Comparison of ENCODE assay signal across 11 mouse cellular contexts in genomic region chr15:13068213-13068516, GRCm38 (mm10).
DNase-seq lines count a peak whose midpoint lies in the region; ATAC-seq and TF ChIP-seq lines count a peak whose summit lies in the region.
"Had no signal": no experiment of that assay in that cellular context is flagged by ENCODE, and none has a peak within 500 bp of the region (broad histone marks: within the 10 kb centered on the region; RNA-seq: fewer than 3 reads in every experiment).

No protein-coding gene starts in this region.

- no peaks in the 10 kb centered on the region for H3K79me2 ChIP-seq in CH12.LX (replicated peaks; ENCODE audit: control insufficient read depth, extremely low read depth, insufficient read depth, poor library complexity, severe bottlenecking)

- H3K4me2 ChIP-seq in hindbrain, embryonic 12.5 days (replicated peaks), result peak overlapping the region; percentile 34
- no peak overlapping the region for H3K4me2 ChIP-seq in hindbrain, embryonic 11.5 days (replicated peaks; ENCODE audit: low read depth, low read length)
- peak overlapping the region; percentile 82; the same call in 1 of the 2 replicates for H3K4me2 ChIP-seq in CH12.LX (ENCODE audit: insufficient read depth, low read depth, poor library complexity, severe bottlenecking)
- H3K4me2 ChIP-seq in embryonic facial prominence, embryonic 14.5 days (ENCODE audit: low read depth, low read length), result peak overlapping the region; percentile 56; the same call in 1 of the 2 replicates
- H3K4me2 ChIP-seq in lung, postnatal 0 days (replicated peaks; ENCODE audit: low read depth, low read length), result no peak overlapping the region

- no peaks in the 10 kb centered on the region for H3K27me3 ChIP-seq in hindbrain, embryonic 12.5 days
- H3K27me3 ChIP-seq in hindbrain, embryonic 11.5 days (ENCODE audit: control insufficient read depth, insufficient read depth, low read length), result no peaks in the 10 kb centered on the region
- H3K27me3 ChIP-seq in CH12.LX (replicated peaks), result no peaks in the 10 kb centered on the region
- no peaks in the 10 kb centered on the region for H3K27me3 ChIP-seq in embryonic facial prominence, embryonic 14.5 days (replicated peaks; ENCODE audit: control insufficient read depth, insufficient read depth, low read length)
- H3K27me3 ChIP-seq in limb, embryonic 10.5 days (ENCODE audit: low read depth, poor library complexity, severe bottlenecking), result no peaks in the 10 kb centered on the region; the same call in 1 of the 2 replicates
- H3K27me3 ChIP-seq in lung, postnatal 0 days (replicated peaks; ENCODE audit: insufficient read depth, low read length), result no peaks in the 10 kb centered on the region

- no peak for TF ChIP-seq POLR2A in CH12.LX (IDR thresholded peaks at IDR 0.05; ENCODE audit: low read depth, low read length)

- TF ChIP-seq EP300 in CH12.LX (IDR thresholded peaks at IDR 0.05; ENCODE audit: low read length), result no peak
- TF ChIP-seq EP300 in lung, postnatal 0 days (IDR thresholded peaks at IDR 0.05), result no peak

- peaks cover 8% of the 10 kb centered on the region; the same call in 1 of the 2 replicates for H3K4me1 ChIP-seq in hindbrain, embryonic 12.5 days
- no peaks in the 10 kb centered on the region for H3K4me1 ChIP-seq in hindbrain, embryonic 11.5 days (replicated peaks; ENCODE audit: control insufficient read depth, insufficient read depth, low read length)
- peaks cover 11 to 51% of the 10 kb centered on the region in 2 experiments for H3K4me1 ChIP-seq in CH12.LX (ENCODE audit: control insufficient read depth in 1 of 2, insufficient read depth in 2 of 2)
- H3K4me1 ChIP-seq in embryonic facial prominence, embryonic 14.5 days (ENCODE audit: control insufficient read depth, insufficient read depth, low read length), result 0 out of 2 replicates have a peak, but pooled peaks cover 4% of the 10 kb centered on the region
- peaks cover 30% of the 10 kb centered on the region for H3K4me1 ChIP-seq in limb, embryonic 10.5 days
- no peaks in the 10 kb centered on the region for H3K4me1 ChIP-seq in lung, postnatal 0 days (ENCODE audit: insufficient read depth, low read depth, low read length)

- TF ChIP-seq CTCF in CH12.LX (conservative IDR thresholded peaks at IDR 0.05 in 1 of 2, IDR thresholded peaks at IDR 0.05 in 1 of 2; ENCODE audit: low read depth in 2 of 2, low read length in 2 of 2), result no peak
- no peak for TF ChIP-seq CTCF in lung, postnatal 0 days (IDR thresholded peaks at IDR 0.05)

- in situ Hi-C loops in CH12.LX (cut with MboI; ENCODE audit: low pct_ligation_motif_present, low pct_unique_long_range_greater_than_20kb, low sequenced_read_pairs), result no loop called here

- ATAC-seq in hindbrain, embryonic 12.5 days (ENCODE audit: low FRiP score), result no peak
- ATAC-seq in hindbrain, embryonic 11.5 days (ENCODE audit: low FRiP score), result no peak
- ATAC-seq in embryonic facial prominence, embryonic 14.5 days (ENCODE audit: low read depth), result no peak
- no peak for ATAC-seq in lung, postnatal 0 days

- no peaks in the 10 kb centered on the region for H3K36me3 ChIP-seq in hindbrain, embryonic 12.5 days
- no peaks in the 10 kb centered on the region for H3K36me3 ChIP-seq in hindbrain, embryonic 11.5 days (ENCODE audit: control insufficient read depth, insufficient read depth, low read length)
- no peaks in the 10 kb centered on the region for H3K36me3 ChIP-seq in CH12.LX (replicated peaks in 1 of 2; ENCODE audit: control insufficient read depth in 1 of 2, insufficient read depth in 1 of 2, low read length in 1 of 2)
- H3K36me3 ChIP-seq in embryonic facial prominence, embryonic 14.5 days (ENCODE audit: control insufficient read depth, insufficient read depth, low read length), result no peaks in the 10 kb centered on the region
- no peaks in the 10 kb centered on the region for H3K36me3 ChIP-seq in limb, embryonic 10.5 days
- no peaks in the 10 kb centered on the region for H3K36me3 ChIP-seq in lung, postnatal 0 days (ENCODE audit: insufficient read depth, low read length)

- H3K4me3 ChIP-seq in hindbrain, embryonic 12.5 days, result no peak overlapping the region
- no peak overlapping the region for H3K4me3 ChIP-seq in hindbrain, embryonic 11.5 days (ENCODE audit: low read depth, low read length)
- H3K4me3 ChIP-seq in CH12.LX (replicated peaks in 1 of 3; ENCODE audit: low read depth in 2 of 3, low read length in 2 of 3, poor library complexity in 1 of 3), result no peak overlapping the region
- H3K4me3 ChIP-seq in embryonic facial prominence, embryonic 14.5 days (ENCODE audit: low read depth, low read length), result no peak overlapping the region
- peak overlapping the region; percentile 44; the same call in 1 of the 2 replicates for H3K4me3 ChIP-seq in limb, embryonic 10.5 days
- no peak overlapping the region for H3K4me3 ChIP-seq in lung, postnatal 0 days (ENCODE audit: low read depth, low read length)
- H3K4me3 ChIP-seq: myocyte had no signal

- no peaks in the 10 kb centered on the region for H3K9me3 ChIP-seq in hindbrain, embryonic 12.5 days (replicated peaks)
- no peaks in the 10 kb centered on the region for H3K9me3 ChIP-seq in hindbrain, embryonic 11.5 days (ENCODE audit: control insufficient read depth, low read length)
- H3K9me3 ChIP-seq in CH12.LX (replicated peaks; ENCODE audit: low read length), result no peaks in the 10 kb centered on the region
- no peaks in the 10 kb centered on the region for H3K9me3 ChIP-seq in embryonic facial prominence, embryonic 14.5 days (ENCODE audit: control insufficient read depth, low read length)
- no peaks in the 10 kb centered on the region for H3K9me3 ChIP-seq in limb, embryonic 10.5 days (replicated peaks)
- no peaks in the 10 kb centered on the region for H3K9me3 ChIP-seq in lung, postnatal 0 days (ENCODE audit: low read length)

- dilution Hi-C loops in CH12.LX (cut with MboI; ENCODE audit: extremely low pct_ligation_motif_present, extremely low pct_unique_long_range_greater_than_20kb, low sequenced_read_pairs), result no loop called here

- H3K27ac ChIP-seq in hindbrain, embryonic 12.5 days, result no peak overlapping the region
- no peak overlapping the region for H3K27ac ChIP-seq in hindbrain, embryonic 11.5 days (ENCODE audit: low read depth, low read length)
- no peak overlapping the region for H3K27ac ChIP-seq in CH12.LX (ENCODE audit: insufficient read depth, low read depth)
- H3K27ac ChIP-seq in embryonic facial prominence, embryonic 14.5 days (replicated peaks; ENCODE audit: low read depth, low read length), result no peak overlapping the region
- H3K27ac ChIP-seq in limb, embryonic 10.5 days, result no peak overlapping the region
- no peak overlapping the region for H3K27ac ChIP-seq in lung, postnatal 0 days (ENCODE audit: low read length)

- TF ChIP-seq RAD21 in CH12.LX (IDR thresholded peaks at IDR 0.05; ENCODE audit: low read depth, low read length), result no peak

- no peak overlapping the region for H3K9ac ChIP-seq in hindbrain, embryonic 12.5 days
- H3K9ac ChIP-seq in hindbrain, embryonic 11.5 days (ENCODE audit: low read depth, low read length), result no peak overlapping the region
- no peak overlapping the region for H3K9ac ChIP-seq in CH12.LX (ENCODE audit: insufficient read depth, low read depth)
- H3K9ac ChIP-seq in embryonic facial prominence, embryonic 14.5 days (ENCODE audit: low read depth, low read length), result no peak overlapping the region
- H3K9ac ChIP-seq in lung, postnatal 0 days (replicated peaks; ENCODE audit: low read depth), result no peak overlapping the region

- no peak for DNase-seq in hindbrain, embryonic 11.5 days (ENCODE audit: low spot score)
- DNase-seq in CH12.LX (ENCODE audit: extremely low read depth), result no peak
- no peak for DNase-seq in embryonic facial prominence, embryonic 14.5 days (ENCODE audit: low spot score)
- peak; percentile 32 for DNase-seq in limb, embryonic 10.5 days (ENCODE audit: low spot score)
- DNase-seq in yolk sac, embryonic 10.5 days (ENCODE audit: low spot score), result no peak
- no peak for DNase-seq in c-Kit-positive CD71-positive TER-119-positive erythroid progenitor cells, embryonic 14.5 days (ENCODE audit: low spot score)
- DNase-seq in lung, postnatal 0 days (ENCODE audit: low spot score), result no peak
- DNase-seq: gastrocnemius, postnatal 10 days; kidney, adult 8-10 months had no signal

TF ChIP-seq in CH12.LX, 34 proteins besides CTCF, POLR2A, EP300 and RAD21:
- TF ChIP-seq MXI1 (IDR thresholded peaks at IDR 0.05; ENCODE audit: low read depth, low read length) (no peak), IRF4 (IDR thresholded peaks at IDR 0.05; ENCODE audit: low read depth, low read length) (no peak), CHD1 (IDR thresholded peaks at IDR 0.05; ENCODE audit: low read depth, low read length) (no peak), UBTF (IDR thresholded peaks at IDR 0.05; ENCODE audit: low read depth, low read length) (no peak), MAZ (IDR thresholded peaks at IDR 0.05; ENCODE audit: low read depth, low read length) (no peak), MEF2A (IDR thresholded peaks at IDR 0.05; ENCODE audit: borderline replicate concordance, low read depth, low read length) (no peak), SIN3A (IDR thresholded peaks at IDR 0.05; ENCODE audit: low read length) (no peak), NELFE (IDR thresholded peaks at IDR 0.05; ENCODE audit: low read depth, low read length) (no peak), ZNF384 (IDR thresholded peaks at IDR 0.05; ENCODE audit: low read depth, low read length) (no peak), ZKSCAN1 (IDR thresholded peaks at IDR 0.05; ENCODE audit: borderline replicate concordance, low read depth, low read length) (no peak), TCF12 (IDR thresholded peaks at IDR 0.05; ENCODE audit: low read depth, low read length) (no peak), JUND (conservative IDR thresholded peaks at IDR 0.05; ENCODE audit: low read depth, low read length) (no peak), TBP (conservative IDR thresholded peaks at IDR 0.05; ENCODE audit: low read depth, low read length) (no peak), GABPA (IDR thresholded peaks at IDR 0.05; ENCODE audit: insufficient replicate concordance, low read depth, low read length) (no peak), POLR2AphosphoS2 (IDR thresholded peaks at IDR 0.05; ENCODE audit: low read depth, low read length) (no peak), KAT2A (IDR thresholded peaks at IDR 0.05; ENCODE audit: insufficient replicate concordance, low read length) (no peak), ZMIZ1 (IDR thresholded peaks at IDR 0.05; ENCODE audit: low read depth, low read length) (no peak), E2F4 (IDR thresholded peaks at IDR 0.05; ENCODE audit: insufficient replicate concordance, low read depth, low read length) (no peak)
TF ChIP-seq in CH12.LX: peak in this region for 0.

Comparison
In these comparisons a context has a peak if more than half of its experiments do, and no peak if none do; other contexts are left out.
1. H3K4me2 ChIP-seq: peak in hindbrain, embryonic 12.5 days (single experiment), CH12.LX (single experiment) and embryonic facial prominence, embryonic 14.5 days (single experiment); none in hindbrain, embryonic 11.5 days (single experiment) and lung, postnatal 0 days (single experiment).